Comparison of ENCODE assay signal across 8 mouse cellular contexts in genomic region chr3:116007941-116008440, GRCm38 (mm10). TPM values are rescaled to one million over a fixed set of nuclear protein-coding genes. Genes with fewer than 3 reads are reported as not detected.
DNase-seq lines count a peak whose midpoint lies in the region; ATAC-seq and TF ChIP-seq lines count a peak whose summit lies in the region.

No protein-coding gene starts in this region.

- H3K4me2 ChIP-seq in intestine, embryonic 16.5 days (ENCODE audit: low read depth, low read length) = peak overlapping the region; percentile 68
- peak overlapping the region; percentile 89 for H3K4me2 ChIP-seq in midbrain, embryonic 11.5 days

- 0 out of 2 replicates have a peak, but pooled peaks have one; percentile 15 for TF ChIP-seq POLR2A in small intestine, adult 2 months (IDR thresholded peaks at IDR 0.05; ENCODE audit: low read depth, low read length)

- no peak for TF ChIP-seq CTCF in small intestine, adult 2 months (IDR thresholded peaks at IDR 0.05; ENCODE audit: extremely low read depth, insufficient read length, insufficient replicate concordance, low read depth, low read length)

- peaks cover 22% of the 10 kb centered on the region for H3K36me3 ChIP-seq in embryonic facial prominence, embryonic 10.5 days (replicated peaks)
- H3K36me3 ChIP-seq in intestine, embryonic 16.5 days (ENCODE audit: control insufficient read depth, insufficient read depth, low read length) = no peaks in the 10 kb centered on the region
- peaks cover 2% of the 10 kb centered on the region; the same call in 1 of the 2 replicates for H3K36me3 ChIP-seq in midbrain, embryonic 11.5 days (ENCODE audit: control insufficient read depth, insufficient read depth, low read length)
- peaks cover 6% of the 10 kb centered on the region; the same call in 1 of the 2 replicates for H3K36me3 ChIP-seq in small intestine, adult 2 months (ENCODE audit: control insufficient read depth, insufficient read depth, low read length)

- peak overlapping the region; percentile 89 for H3K27ac ChIP-seq in embryonic facial prominence, embryonic 10.5 days (replicated peaks)
- peak overlapping the region; percentile 82 for H3K27ac ChIP-seq in intestine, embryonic 16.5 days (ENCODE audit: low read length)
- H3K27ac ChIP-seq in midbrain, embryonic 11.5 days (ENCODE audit: low read depth, low read length) = peak overlapping the region; percentile 72
- peak overlapping the region; percentile 65 for H3K27ac ChIP-seq in small intestine, adult 2 months (ENCODE audit: insufficient read depth, low read depth, low read length)

- H3K9ac ChIP-seq in intestine, embryonic 16.5 days (ENCODE audit: low read depth, low read length) = peak overlapping the region; percentile 90
- peak overlapping the region; percentile 64 for H3K9ac ChIP-seq in midbrain, embryonic 11.5 days (ENCODE audit: low read length)

- peak; percentile 61 for ATAC-seq in intestine, embryonic 16.5 days
- peak; percentile 72 for ATAC-seq in midbrain, embryonic 11.5 days (ENCODE audit: low FRiP score)

- WGBS in embryonic facial prominence, embryonic 10.5 days = under 1% methylated on average over 12 of the region's 12 CpGs
- WGBS in intestine, embryonic 16.5 days = 1% methylated on average over 12 of the region's 12 CpGs
- WGBS in midbrain, embryonic 11.5 days = 1% methylated on average over 12 of the region's 12 CpGs
- WGBS in small intestine, adult 2 months = 0% methylated on average over 12 of the region's 12 CpGs

- intact Hi-C loops in left cerebral cortex, postnatal 4 days (cut with DNase I) = no loop called here

- peak; percentile 58 to 60 for DNase-seq in urinary bladder, adult 18-20 months (ENCODE audit: low spot score in 2 of 2)
- no peak for DNase-seq in urinary bladder, postnatal 10 days (ENCODE audit: low spot score)
- DNase-seq in embryonic facial prominence, embryonic 10.5 days (ENCODE audit: low spot score) = peak; percentile 84
- peak; percentile 23 for DNase-seq in gonadal fat pad, adult 2 months (ENCODE audit: low read depth)
- peak; percentile 81 for DNase-seq in left cerebral cortex, postnatal 4 days
- DNase-seq in midbrain, embryonic 11.5 days (ENCODE audit: low spot score, missing footprints) = peak; percentile 97

- H3K27me3 ChIP-seq in embryonic facial prominence, embryonic 10.5 days (replicated peaks; ENCODE audit: low read depth, poor library complexity, severe bottlenecking) = no peaks in the 10 kb centered on the region
- H3K27me3 ChIP-seq in intestine, embryonic 16.5 days (replicated peaks; ENCODE audit: control insufficient read depth, insufficient read depth, low read length) = no peaks in the 10 kb centered on the region
- no peaks in the 10 kb centered on the region for H3K27me3 ChIP-seq in midbrain, embryonic 11.5 days (ENCODE audit: control insufficient read depth, insufficient read depth, low read length)
- H3K27me3 ChIP-seq in small intestine, adult 2 months (ENCODE audit: control insufficient read depth, insufficient read depth, low read length) = no peaks in the 10 kb centered on the region

- peaks cover 29% of the 10 kb centered on the region for H3K4me1 ChIP-seq in embryonic facial prominence, embryonic 10.5 days
- H3K4me1 ChIP-seq in intestine, embryonic 16.5 days (ENCODE audit: control insufficient read depth, insufficient read depth, low read length) = peaks cover 12% of the 10 kb centered on the region
- H3K4me1 ChIP-seq in midbrain, embryonic 11.5 days (ENCODE audit: control insufficient read depth, insufficient read depth, low read length) = peaks cover 12% of the 10 kb centered on the region
- H3K4me1 ChIP-seq in small intestine, adult 2 months (ENCODE audit: control insufficient read depth, insufficient read depth, insufficient read length, low read length) = peaks cover 2% of the 10 kb centered on the region; the same call in 1 of the 2 replicates

- H3K9me3 ChIP-seq in embryonic facial prominence, embryonic 10.5 days = no peaks in the 10 kb centered on the region
- no peaks in the 10 kb centered on the region for H3K9me3 ChIP-seq in intestine, embryonic 16.5 days (ENCODE audit: control insufficient read depth, low read length)
- H3K9me3 ChIP-seq in midbrain, embryonic 11.5 days (ENCODE audit: control insufficient read depth, low read length) = no peaks in the 10 kb centered on the region

- H3K4me3 ChIP-seq in embryonic facial prominence, embryonic 10.5 days = peak overlapping the region; percentile 91
- H3K4me3 ChIP-seq in intestine, embryonic 16.5 days (ENCODE audit: low read length) = peak overlapping the region; percentile 83
- peak overlapping the region; percentile 79 for H3K4me3 ChIP-seq in midbrain, embryonic 11.5 days (ENCODE audit: low read depth, low read length)
- H3K4me3 ChIP-seq in small intestine, adult 2 months (ENCODE audit: low read depth, low read length) = peak overlapping the region; percentile 72

RNA-seq across cellular contexts. Expression of gene Extl2, which starts 0.7 kb away (rescaled TPM):
- polyA plus RNA-seq in embryonic facial prominence, embryonic 10.5 days (2016; fragmentation: Nextera tagmentation; extraction: Ambion mirVana) = 17.4 and 17.9 TPM in 2 replicates
- 9.5 and 11.1 TPM in 2 replicates for polyA plus RNA-seq in gonadal fat pad, adult 2 months (2012; rRNA removed)
- polyA plus RNA-seq in intestine, embryonic 16.5 days (2015; fragmentation: Nextera tagmentation; extraction: Ambion mirVana) = 14.9 and 17.0 TPM in 2 replicates
- total RNA-seq in left cerebral cortex, postnatal 4 days (2021) = 10 to 100 TPM; 31.9 to 35.2 TPM
- polyA plus RNA-seq in midbrain, embryonic 11.5 days (2014; fragmentation: Nextera tagmentation; extraction: Ambion mirVana) = 27.3 and 28.1 TPM in 2 replicates
- 1.5 and 2.5 TPM in 2 replicates for polyA plus RNA-seq in small intestine, adult 2 months (2012; rRNA removed)

RNA-seq across cellular contexts. Expression of gene Slc30a7, which starts 0.8 kb away (rescaled TPM):
- polyA plus RNA-seq in embryonic facial prominence, embryonic 10.5 days (2016; fragmentation: Nextera tagmentation; extraction: Ambion mirVana) = 24.6 and 28.8 TPM in 2 replicates
- polyA plus RNA-seq in gonadal fat pad, adult 2 months (2012; rRNA removed) = 18.7 and 23.9 TPM in 2 replicates
- polyA plus RNA-seq in intestine, embryonic 16.5 days (2015; fragmentation: Nextera tagmentation; extraction: Ambion mirVana) = 36.2 and 38.0 TPM in 2 replicates
- total RNA-seq in left cerebral cortex, postnatal 4 days (2021) = 10 to 100 TPM; 37.5 to 45.8 TPM
- 25.4 and 29.3 TPM in 2 replicates for polyA plus RNA-seq in midbrain, embryonic 11.5 days (2014; fragmentation: Nextera tagmentation; extraction: Ambion mirVana)
- 3.9 and 7.8 TPM in 2 replicates for polyA plus RNA-seq in small intestine, adult 2 months (2012; rRNA removed)
